Comparison of ENCODE assay signal across 8 mouse cellular contexts in the genomic region with DNA sequence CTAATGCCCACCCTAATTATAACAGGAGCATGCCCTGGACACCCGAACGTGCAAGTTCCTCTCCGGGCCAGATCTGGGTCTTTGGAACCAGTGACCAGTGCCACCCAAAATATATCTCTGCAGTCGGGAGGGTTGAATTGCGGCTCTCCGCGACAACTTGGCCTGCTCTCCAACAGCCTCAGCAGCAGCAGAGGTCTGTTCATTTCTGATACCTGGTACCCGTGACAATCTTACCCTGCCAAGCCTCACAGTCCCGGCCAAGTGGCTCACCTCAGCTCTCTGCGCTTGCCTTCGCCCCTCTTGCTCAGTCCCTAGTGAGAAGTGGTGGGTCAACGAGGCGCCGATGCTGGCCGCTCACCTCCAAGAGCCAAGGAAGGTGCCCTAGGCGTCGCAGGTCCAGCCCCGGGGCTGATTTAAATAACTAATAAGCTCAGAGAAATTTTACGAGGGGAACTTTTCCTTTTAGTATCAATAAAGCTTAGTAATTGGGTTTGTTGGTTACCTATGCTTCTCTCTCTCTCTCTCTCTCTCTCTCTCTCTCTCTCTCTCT. TPM values are rescaled to one million over a fixed set of nuclear protein-coding genes. Genes with fewer than 3 reads are reported as not detected.
A peak's percentile ranks its signal among the peaks of the same experiment; 100 is the strongest.
DNase-seq lines count a peak whose midpoint lies in the region; ATAC-seq lines count a peak whose summit lies in the region.
"Had no signal": no experiment of that assay in that cellular context is flagged by ENCODE, and none has a peak within 500 bp of the region (broad histone marks: within the 10 kb centered on the region; RNA-seq: fewer than 3 reads in every experiment).

Satb2 (minus strand) TSS at position 500 of the 550 bp plus-strand sequence.

- peaks cover 85% of the 10 kb centered on the region for H3K27me3 ChIP-seq in liver, embryonic 11.5 days (replicated peaks; ENCODE audit: control insufficient read depth, insufficient read depth, low read length)
- peaks cover 62% of the 10 kb centered on the region for H3K27me3 ChIP-seq in embryonic facial prominence, embryonic 15.5 days
- H3K27me3 ChIP-seq in intestine, embryonic 16.5 days (replicated peaks; ENCODE audit: control insufficient read depth, insufficient read depth, low read length) = peaks cover 54% of the 10 kb centered on the region

- no peak within 1 kb of the TSS for H3K27ac ChIP-seq in liver, embryonic 11.5 days (ENCODE audit: low read depth, low read length)
- H3K27ac ChIP-seq in embryonic facial prominence, embryonic 15.5 days (replicated peaks) = peak within 1 kb of the TSS; percentile 65
- H3K27ac ChIP-seq in intestine, embryonic 16.5 days (ENCODE audit: low read length) = no peak within 1 kb of the TSS
- H3K27ac ChIP-seq: macrophage had no signal

- no peak within 1 kb of the TSS for H3K9ac ChIP-seq in liver, embryonic 11.5 days (ENCODE audit: low read depth, low read length)
- no peak within 1 kb of the TSS; the same call in 1 of the 2 replicates for H3K9ac ChIP-seq in embryonic facial prominence, embryonic 15.5 days
- H3K9ac ChIP-seq in intestine, embryonic 16.5 days (ENCODE audit: low read depth, low read length) = peak within 1 kb of the TSS; percentile 36; the same call in 1 of the 2 replicates

- no peak for ATAC-seq in liver, embryonic 11.5 days (replicated peaks; ENCODE audit: low FRiP score)
- ATAC-seq in embryonic facial prominence, embryonic 15.5 days (ENCODE audit: insufficient number of reproducible peaks, low FRiP score, low TSS enrichment, low read depth) = no peak
- no peak for ATAC-seq in intestine, embryonic 16.5 days

- H3K9me3 ChIP-seq in liver, embryonic 11.5 days (ENCODE audit: control insufficient read depth, low read length) = no peaks in the 10 kb centered on the region
- no peaks in the 10 kb centered on the region for H3K9me3 ChIP-seq in embryonic facial prominence, embryonic 15.5 days (replicated peaks)
- no peaks in the 10 kb centered on the region for H3K9me3 ChIP-seq in intestine, embryonic 16.5 days (ENCODE audit: control insufficient read depth, low read length)

- no peak for DNase-seq in liver, embryonic 11.5 days (ENCODE audit: low spot score)
- no peak for DNase-seq in liver
- DNase-seq in neural tube, embryonic 10.5 days (ENCODE audit: extremely low spot score, low spot score) = peak; percentile 61
- no peak for DNase-seq in right cerebral cortex, postnatal 14 days
- DNase-seq in lung, postnatal 10 days = no peak

- H3K4me1 ChIP-seq in liver, embryonic 11.5 days (replicated peaks; ENCODE audit: control insufficient read depth, insufficient read depth, low read length) = no peaks in the 10 kb centered on the region
- H3K4me1 ChIP-seq in embryonic facial prominence, embryonic 15.5 days = peaks cover 29% of the 10 kb centered on the region
- H3K4me1 ChIP-seq in intestine, embryonic 16.5 days (ENCODE audit: control insufficient read depth, insufficient read depth, low read length) = 0 out of 2 replicates have a peak, but pooled peaks cover 8% of the 10 kb centered on the region

- H3K4me3 ChIP-seq in liver, embryonic 11.5 days (ENCODE audit: low read depth, low read length) = peak within 1 kb of the TSS; percentile 2; the same call in 1 of the 2 replicates
- peak within 1 kb of the TSS; percentile 38 for H3K4me3 ChIP-seq in embryonic facial prominence, embryonic 15.5 days (replicated peaks)
- H3K4me3 ChIP-seq in intestine, embryonic 16.5 days (ENCODE audit: low read length) = peak within 1 kb of the TSS; percentile 43

- H3K36me3 ChIP-seq in liver, embryonic 11.5 days (ENCODE audit: control insufficient read depth, insufficient read depth, low read length) = no peaks in the 10 kb centered on the region
- no peaks in the 10 kb centered on the region for H3K36me3 ChIP-seq in embryonic facial prominence, embryonic 15.5 days
- H3K36me3 ChIP-seq in intestine, embryonic 16.5 days (ENCODE audit: control insufficient read depth, insufficient read depth, low read length) = no peaks in the 10 kb centered on the region

- 2% methylated on average over 19 of the region's 19 CpGs for WGBS in liver, embryonic 11.5 days
- 6% methylated on average over 19 of the region's 19 CpGs for WGBS in embryonic facial prominence, embryonic 15.5 days
- 12% methylated on average over 19 of the region's 19 CpGs for WGBS in intestine, embryonic 16.5 days

- peak within 1 kb of the TSS; percentile 43 for H3K4me2 ChIP-seq in liver, embryonic 11.5 days
- H3K4me2 ChIP-seq in embryonic facial prominence, embryonic 15.5 days (replicated peaks) = peak within 1 kb of the TSS; percentile 62
- peak within 1 kb of the TSS; percentile 48 for H3K4me2 ChIP-seq in intestine, embryonic 16.5 days (ENCODE audit: low read depth, low read length)

RNA-seq across cellular contexts. Expression of gene Satb2, which starts in this region (rescaled TPM):
- 0.27 and 0.57 TPM in 2 replicates for polyA plus RNA-seq in liver, embryonic 11.5 days (2014; fragmentation: Nextera tagmentation; extraction: Ambion mirVana)
- polyA plus RNA-seq in embryonic facial prominence, embryonic 15.5 days (2015; fragmentation: Nextera tagmentation; extraction: Ambion mirVana) = 12.0 and 14.4 TPM in 2 replicates
- polyA plus RNA-seq in intestine, embryonic 16.5 days (2015; fragmentation: Nextera tagmentation; extraction: Ambion mirVana) = 2.1 and 2.6 TPM in 2 replicates
